Mouse (Mus musculus): ENCODE data around the gene Olfr889. TPM values are rescaled to one million over a fixed set of nuclear protein-coding genes. Genes with fewer than 3 reads are reported as not detected.
"Not testable (repeated sequence)": the region's sequence is repeated elsewhere in the genome, so short reads cannot be mapped to it uniquely, and the experiment has no call there.

Gene Olfr889
- polyA plus RNA-seq (2015; fragmentation: Nextera tagmentation; extraction: Ambion mirVana): 0.06 and 0.07 TPM in 2 replicates

GRCm38 (mm10) chr9:38114898-38115297 is at the start of gene Olfr889:
Gene Olfr889, plus strand, starts transcription at chr9:38115198.
- Histone ChIP-seq H3K27me3 (no peaks in the 10 kb centered on the region), H3K4me1 (replicated peaks) (no peaks in the 10 kb centered on the region), H3K4me2 (replicated peaks) (no peak within 1 kb of the TSS), H3K36me3 (no peaks in the 10 kb centered on the region), H3K9ac (replicated peaks) (no peak within 1 kb of the TSS), H3K27ac (no peak within 1 kb of the TSS), H3K4me3 (replicated peaks) (no peak within 1 kb of the TSS), H3K9me3 (no peaks in the 10 kb centered on the region)
- ATAC-seq: no peak

GRCm38 (mm10) chr9:38083772-38084171 is 31.2 kb upstream of the Olfr889 start, which contains the start of gene Olfr887:
Gene Olfr887, plus strand, starts transcription at chr9:38084072.
- H3K9ac ChIP-seq (replicated peaks): no peak within 1 kb of the TSS
- no peaks in the 10 kb centered on the region for H3K27me3 ChIP-seq
- no peaks in the 10 kb centered on the region for H3K9me3 ChIP-seq
- WGBS: 76% methylated on average over 1 of the region's 1 CpGs
- H3K4me2 ChIP-seq (replicated peaks): no peak within 1 kb of the TSS
- H3K27ac ChIP-seq: no peak within 1 kb of the TSS
- no peak within 1 kb of the TSS for H3K4me3 ChIP-seq (replicated peaks)
- H3K4me1 ChIP-seq (replicated peaks): no peaks in the 10 kb centered on the region
- no peak for ATAC-seq
- no peaks in the 10 kb centered on the region for H3K36me3 ChIP-seq

GRCm38 (mm10) chr9:38107828-38108227 is 7.2 kb upstream of the Olfr889 start, which contains the start of gene Olfr888:
Gene Olfr888, plus strand, starts transcription at chr9:38108128.
- Histone ChIP-seq H3K4me3 (replicated peaks) (no peak within 1 kb of the TSS), H3K9me3 (no peaks in the 10 kb centered on the region), H3K4me1 (replicated peaks) (no peaks in the 10 kb centered on the region), H3K27ac (no peak within 1 kb of the TSS), H3K27me3 (no peaks in the 10 kb centered on the region), H3K4me2 (replicated peaks) (no peak within 1 kb of the TSS), H3K36me3 (no peaks in the 10 kb centered on the region), H3K9ac (replicated peaks) (no peak within 1 kb of the TSS)
- WGBS: 91% methylated on average over 1 of the region's 1 CpGs
- no peak for ATAC-seq

- Histone ChIP-seq H3K36me3 (no peaks in the 10 kb centered on the region), H3K9me3 (no peaks in the 10 kb centered on the region), H3K27me3 (no peaks in the 10 kb centered on the region), H3K9ac (replicated peaks) (no peak within 1 kb of the TSS), H3K4me2 (replicated peaks) (no peak within 1 kb of the TSS), H3K4me1 (replicated peaks) (no peaks in the 10 kb centered on the region), H3K4me3 (replicated peaks) (no peak within 1 kb of the TSS), H3K27ac (no peak within 1 kb of the TSS)
- ATAC-seq: no peak
Observed at GRCm38 (mm10) chr9:38142217-38142616, 27.2 kb downstream of the Olfr889 start, which contains the start of gene Olfr890. Gene Olfr890, plus strand, starts transcription at chr9:38142517.

GRCm38 (mm10) chr9:38168341-38168740 is 53.3 kb downstream of the Olfr889 start:
- H3K27me3 ChIP-seq; H3K4me1 ChIP-seq (replicated peaks); H3K27ac ChIP-seq: not testable (repeated sequence)

More at GRCm38 (mm10) chr9:38168341-38168740, 53.3 kb downstream of the Olfr889 start:
- not testable (repeated sequence) for H3K9ac ChIP-seq (replicated peaks); H3K36me3 ChIP-seq; H3K4me2 ChIP-seq (replicated peaks); H3K4me3 ChIP-seq (replicated peaks); ATAC-seq; H3K9me3 ChIP-seq
- 59% methylated on average over 2 of the region's 2 CpGs for WGBS

Other genes with a start within 250 kb of the Olfr889 start
- not detected in 2 replicates for gene Olfr145, start 218.5 kb upstream of the Olfr889 start, polyA plus RNA-seq (2015; fragmentation: Nextera tagmentation; extraction: Ambion mirVana)
- not detected in 2 replicates for gene Olfr878, start 197.4 kb upstream of the Olfr889 start, polyA plus RNA-seq (2015; fragmentation: Nextera tagmentation; extraction: Ambion mirVana)
- gene Olfr881, start 123.4 kb upstream of the Olfr889 start, polyA plus RNA-seq (2015; fragmentation: Nextera tagmentation; extraction: Ambion mirVana): not detected in 2 replicates
- not detected in 2 replicates for gene Olfr883, start 89.4 kb upstream of the Olfr889 start, polyA plus RNA-seq (2015; fragmentation: Nextera tagmentation; extraction: Ambion mirVana)
- gene Olfr884, start 68.6 kb upstream of the Olfr889 start, polyA plus RNA-seq (2015; fragmentation: Nextera tagmentation; extraction: Ambion mirVana): not detected in 2 replicates
- not detected in 2 replicates for gene Olfr885, start 53.9 kb upstream of the Olfr889 start, polyA plus RNA-seq (2015; fragmentation: Nextera tagmentation; extraction: Ambion mirVana)
- gene Olfr887, start 31.1 kb upstream of the Olfr889 start, polyA plus RNA-seq (2015; fragmentation: Nextera tagmentation; extraction: Ambion mirVana): not detected in 2 replicates
- not detected in 2 replicates for gene Olfr888, start 7.1 kb upstream of the Olfr889 start, polyA plus RNA-seq (2015; fragmentation: Nextera tagmentation; extraction: Ambion mirVana)
- gene Olfr890, start 27.3 kb downstream of the Olfr889 start, polyA plus RNA-seq (2015; fragmentation: Nextera tagmentation; extraction: Ambion mirVana): not detected in 2 replicates
- gene Olfr891, start 65.6 kb downstream of the Olfr889 start, polyA plus RNA-seq (2015; fragmentation: Nextera tagmentation; extraction: Ambion mirVana): not detected in 2 replicates
- gene Olfr893, start 93.2 kb downstream of the Olfr889 start, polyA plus RNA-seq (2015; fragmentation: Nextera tagmentation; extraction: Ambion mirVana): not detected in 2 replicates
- gene Olfr894, start 102.9 kb downstream of the Olfr889 start, polyA plus RNA-seq (2015; fragmentation: Nextera tagmentation; extraction: Ambion mirVana): not detected in 2 replicates
- gene Olfr143, start 137.6 kb downstream of the Olfr889 start, polyA plus RNA-seq (2015; fragmentation: Nextera tagmentation; extraction: Ambion mirVana): not detected in 2 replicates
- gene Olfr895, start 152.7 kb downstream of the Olfr889 start, polyA plus RNA-seq (2015; fragmentation: Nextera tagmentation; extraction: Ambion mirVana): not detected in 2 replicates
- not detected in 2 replicates for gene Olfr896-ps1, start 175.9 kb downstream of the Olfr889 start, polyA plus RNA-seq (2015; fragmentation: Nextera tagmentation; extraction: Ambion mirVana)
- gene Olfr25, start 213.9 kb downstream of the Olfr889 start, polyA plus RNA-seq (2015; fragmentation: Nextera tagmentation; extraction: Ambion mirVana): not detected in 2 replicates
- gene Olfr898, start 233.2 kb downstream of the Olfr889 start, polyA plus RNA-seq (2015; fragmentation: Nextera tagmentation; extraction: Ambion mirVana): not detected in 2 replicates

All from midbrain, embryonic 13.5 days (tissue).